Mouse (Mus musculus) left cerebral cortex, postnatal 10 days (tissue): ENCODE results near the gene Trhr2. TPM values are rescaled to one million over a fixed set of nuclear protein-coding genes. Genes with fewer than 3 reads are reported as not detected.
A peak's percentile ranks its signal among the peaks of the same experiment; 100 is the strongest.
"Not testable (repeated sequence)": the region's sequence is repeated elsewhere in the genome, so short reads cannot be mapped to it uniquely, and the experiment has no call there.

Experiments
- DNase-seq, 2 experiments: peaks; one replicate each; pipeline ENCODE4 v3.0.0; 2021 to 2022; ENCODE audit warnings: low spot score in 2 of 2, mixed read lengths in 1 of 2; ENCODE audit errors: extremely low spot score in 1 of 2
- intact Hi-C: fragments of 180-260 bp; cut with DNase I; formaldehyde crosslinking; loops from one replicate; pipeline ENCODE4 v1.15.1; 2025
- total RNA-seq, 2 experiments: library from RNA; stranded (reverse); gene quantifications; 2 replicates each; pipeline ENCODE4 v1.2.3; 2021

Gene Trhr2
- total RNA-seq, 2 experiments from 2014 or later: 1.4 to 1.9 TPM

DNA sequence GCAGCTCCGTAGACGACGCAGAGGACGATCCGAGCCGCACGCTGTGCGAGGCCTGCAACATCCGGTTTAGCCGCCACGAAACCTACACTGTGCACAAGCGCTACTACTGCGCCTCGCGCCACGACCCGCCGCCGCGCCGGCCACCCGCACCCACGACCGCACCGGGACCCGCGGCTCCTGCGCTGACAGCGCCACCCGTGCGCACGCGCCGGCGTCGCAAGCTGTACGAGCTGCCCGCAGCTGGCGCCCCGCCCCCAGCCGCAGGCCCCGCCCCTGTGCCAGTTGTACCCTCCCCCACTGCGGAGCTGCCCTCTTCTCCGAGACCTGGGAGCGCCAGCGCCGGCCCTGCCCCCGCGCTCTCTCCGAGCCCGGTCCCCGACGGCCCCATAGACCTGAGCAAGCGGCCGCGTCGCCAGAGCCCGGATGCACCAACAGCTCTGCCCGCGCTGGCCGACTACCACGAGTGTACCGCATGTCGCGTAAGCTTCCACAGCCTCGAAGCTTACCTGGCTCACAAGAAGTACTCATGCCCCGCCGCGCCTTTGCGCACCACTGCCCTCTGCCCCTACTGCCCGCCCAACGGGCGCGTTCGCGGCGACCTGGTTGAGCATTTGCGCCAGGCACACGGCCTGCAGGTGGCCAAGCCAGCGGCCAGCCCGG, 24.2 kb downstream of the Trhr2 start:
- intact Hi-C loops: loop anchor here (5.0 kb wide), 1 partner anchor 36 kb away; no protein-coding TSS in a partner anchor

DNA sequence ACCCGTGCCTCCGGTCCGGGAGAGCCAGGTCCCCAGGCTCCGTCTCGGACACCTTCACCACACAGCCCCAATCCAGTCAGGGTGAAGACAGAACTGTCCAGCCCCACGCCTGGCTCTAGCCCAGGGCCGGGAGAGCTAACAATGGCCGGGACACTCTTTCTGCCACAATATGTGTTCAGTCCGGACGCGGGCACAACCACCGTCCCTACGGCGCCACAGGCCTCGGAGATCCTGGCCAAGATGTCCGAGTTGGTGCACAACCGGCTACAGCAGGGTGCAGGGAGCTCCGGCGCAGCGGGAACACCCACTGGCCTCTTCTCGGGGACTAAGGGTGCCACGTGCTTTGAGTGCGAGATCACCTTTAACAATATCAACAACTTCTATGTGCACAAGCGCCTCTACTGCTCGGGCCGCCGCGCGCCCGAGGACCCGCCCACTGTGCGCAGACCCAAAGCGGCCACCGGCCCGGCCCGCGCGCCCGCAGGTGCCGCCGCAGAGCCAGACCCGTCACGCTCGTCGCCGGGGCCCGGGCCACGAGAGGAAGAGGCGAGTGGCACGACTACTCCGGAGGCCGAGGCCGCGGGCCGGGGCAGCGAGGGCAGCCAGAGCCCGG, 24.8 kb downstream of the Trhr2 start:
- intact Hi-C loops: loop anchor here (5.0 kb wide), 1 partner anchor 37 kb away; no protein-coding TSS in a partner anchor
- no peak for DNase-seq

More for the DNA sequence above, 24.2 kb downstream of the Trhr2 start:
- DNase-seq: peak in 1 of 2 experiments; percentile 61

DNA sequence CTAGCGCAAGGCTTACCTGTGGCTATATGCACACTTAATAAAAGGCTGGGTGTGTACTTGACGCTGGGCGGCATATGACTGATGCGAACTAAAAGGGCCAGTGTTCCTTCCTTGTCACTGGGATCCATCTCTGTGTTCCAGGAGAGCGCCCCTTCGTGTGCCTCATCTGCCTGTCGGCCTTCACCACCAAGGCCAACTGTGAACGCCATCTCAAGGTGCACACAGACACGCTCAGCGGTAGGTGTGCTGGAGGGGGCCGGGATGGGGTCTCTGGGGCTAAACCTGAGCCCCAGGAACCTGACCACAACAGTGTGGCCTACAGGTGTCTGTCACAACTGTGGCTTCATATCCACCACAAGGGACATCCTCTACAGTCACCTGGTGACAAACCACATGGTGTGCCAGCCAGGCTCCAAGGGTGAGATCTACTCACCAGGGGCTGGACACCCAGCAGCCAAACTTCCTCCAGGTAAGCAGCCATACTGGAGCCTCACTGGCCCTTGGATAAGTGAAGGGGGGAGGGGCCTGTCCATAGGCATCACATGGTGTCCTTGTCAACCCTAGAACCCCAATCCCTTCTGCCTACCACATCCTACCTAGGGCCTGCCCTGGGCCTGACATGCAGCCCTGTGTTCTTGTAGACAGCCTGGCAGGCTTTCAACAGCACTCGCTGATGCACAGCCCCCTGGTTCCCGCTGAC, 25.6 kb downstream of the Trhr2 start:
- no peak for DNase-seq
- intact Hi-C loops: loop anchor here (5.0 kb wide), 2 partner anchors 37 to 353 kb away; no protein-coding TSS in a partner anchor

DNA sequence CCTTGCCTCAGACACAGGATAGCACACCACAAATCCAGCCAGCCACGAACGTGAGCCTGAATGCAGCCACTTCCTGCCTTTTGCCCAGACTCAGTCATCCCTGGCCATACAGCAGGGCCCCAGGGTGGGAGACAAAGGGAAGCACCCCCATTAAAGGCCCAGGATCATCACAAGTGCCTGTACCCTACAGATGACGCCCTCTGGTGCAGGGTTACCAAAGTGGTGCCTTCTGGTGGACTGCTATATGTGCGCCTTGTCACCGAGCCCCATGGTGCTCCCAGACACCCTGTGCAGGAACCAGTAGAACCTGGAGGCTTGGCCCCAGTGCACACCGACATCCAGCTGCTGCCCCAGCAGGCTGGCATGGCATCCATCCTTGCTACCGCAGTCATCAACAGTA, 27.0 kb downstream of the Trhr2 start:
- DNase-seq: no peak
- intact Hi-C loops: loop anchor here (1.0 to 5.0 kb wide), 2 partner anchors 60 to 351 kb away; no protein-coding TSS in a partner anchor

DNA sequence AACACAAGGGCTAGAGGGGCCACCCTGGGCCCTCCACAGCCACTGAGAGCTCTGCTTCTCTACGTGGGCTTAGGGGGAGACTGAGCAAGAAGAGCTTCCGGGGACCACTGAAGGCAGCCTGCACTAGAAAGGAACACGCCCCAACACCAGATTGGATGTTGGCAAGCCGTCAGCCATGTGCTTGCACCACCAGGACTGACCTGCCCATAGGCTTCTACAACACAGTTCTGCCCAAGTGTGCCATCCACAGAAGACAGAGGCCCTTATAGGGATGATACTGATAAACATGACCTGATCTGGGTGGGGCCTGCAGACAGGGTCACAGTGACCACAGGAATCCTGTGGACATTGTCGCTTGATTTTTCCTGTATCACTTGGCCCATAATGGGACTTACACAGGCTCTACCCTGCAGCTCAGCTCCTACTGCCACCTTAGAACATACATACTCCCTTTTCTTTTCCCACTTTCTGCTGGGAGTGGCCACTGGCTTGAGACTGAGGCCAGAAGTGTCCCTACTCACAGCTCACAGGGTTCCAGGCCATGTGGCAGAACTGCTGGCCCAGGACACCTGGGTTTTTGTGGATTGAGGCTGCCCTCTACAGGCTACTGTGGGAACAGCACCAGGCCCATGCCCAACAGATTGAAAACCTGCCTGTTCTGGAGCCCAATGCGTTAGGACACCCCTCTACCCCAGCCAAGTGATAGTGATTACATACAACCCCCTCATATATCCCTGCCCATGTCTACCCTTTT, 27.6 kb downstream of the Trhr2 start:
- intact Hi-C loops: loop anchor here (1.0 to 5.0 kb wide), 2 partner anchors 60 to 351 kb away; no protein-coding TSS in a partner anchor

DNA sequence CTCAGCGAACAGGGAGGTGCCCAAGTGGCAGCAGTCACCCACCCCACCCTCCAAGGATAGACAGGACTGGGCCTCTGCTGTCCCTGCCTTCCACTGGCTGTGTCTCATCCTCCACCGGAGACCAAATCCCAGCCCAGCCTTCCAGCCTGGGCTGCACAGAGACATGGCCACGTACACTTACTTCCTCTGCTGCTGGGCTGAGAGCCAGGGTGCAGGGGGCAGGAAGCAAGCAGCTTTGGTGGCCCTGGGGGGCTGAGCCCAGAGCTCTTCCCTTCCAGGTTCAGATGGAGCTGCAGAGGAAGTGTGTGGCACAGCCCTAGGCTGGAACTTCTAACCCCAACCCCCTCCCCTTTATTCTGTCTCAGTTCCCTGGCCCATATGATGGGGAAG, 29.4 kb downstream of the Trhr2 start:
- DNase-seq: peak in 1 of 2 experiments; percentile 89

More for the DNA sequence above, 27.6 kb downstream of the Trhr2 start:
- DNase-seq: peak; percentile 69 to 79

DNA sequence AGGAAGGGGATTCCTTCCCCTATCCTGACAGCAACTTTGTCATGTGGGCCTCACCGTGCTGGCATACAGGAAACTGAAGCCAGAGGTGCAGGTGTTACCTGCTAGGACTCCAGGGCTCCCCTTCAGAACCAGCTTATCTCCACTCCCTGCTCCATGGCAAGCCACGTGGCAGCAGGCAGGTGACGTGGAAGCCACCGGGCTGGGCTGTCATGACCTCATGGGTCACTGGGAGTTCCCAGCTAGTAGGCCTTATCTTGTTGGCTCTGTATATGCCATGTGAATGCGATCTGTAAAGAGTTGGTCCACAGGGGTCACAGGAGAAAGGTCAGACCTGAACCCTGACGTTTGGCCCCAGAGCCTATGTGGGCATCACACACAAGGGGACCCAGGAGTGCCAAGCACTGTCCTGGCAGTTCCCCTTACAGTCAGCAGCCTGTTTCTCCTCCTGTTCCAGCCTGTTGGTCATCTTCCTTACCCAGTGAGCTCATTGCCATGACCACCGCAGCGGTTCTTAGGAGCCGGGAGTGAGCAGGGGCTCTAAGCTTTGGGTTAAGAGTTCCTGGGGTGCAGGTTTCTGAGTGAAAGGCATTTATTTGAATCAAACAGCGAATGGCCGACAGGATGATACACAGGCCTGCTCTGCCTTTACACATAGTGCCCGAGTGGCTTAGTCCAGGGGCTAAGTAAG, 30.0 kb downstream of the Trhr2 start:
- DNase-seq: no peak
- intact Hi-C loops: loop anchor here (5.0 kb wide), 1 partner anchor 348 kb away; no protein-coding TSS in a partner anchor

More for the DNA sequence above, 29.4 kb downstream of the Trhr2 start:
- intact Hi-C loops: loop anchor here (5.0 kb wide), 1 partner anchor 349 kb away; no protein-coding TSS in a partner anchor

DNA sequence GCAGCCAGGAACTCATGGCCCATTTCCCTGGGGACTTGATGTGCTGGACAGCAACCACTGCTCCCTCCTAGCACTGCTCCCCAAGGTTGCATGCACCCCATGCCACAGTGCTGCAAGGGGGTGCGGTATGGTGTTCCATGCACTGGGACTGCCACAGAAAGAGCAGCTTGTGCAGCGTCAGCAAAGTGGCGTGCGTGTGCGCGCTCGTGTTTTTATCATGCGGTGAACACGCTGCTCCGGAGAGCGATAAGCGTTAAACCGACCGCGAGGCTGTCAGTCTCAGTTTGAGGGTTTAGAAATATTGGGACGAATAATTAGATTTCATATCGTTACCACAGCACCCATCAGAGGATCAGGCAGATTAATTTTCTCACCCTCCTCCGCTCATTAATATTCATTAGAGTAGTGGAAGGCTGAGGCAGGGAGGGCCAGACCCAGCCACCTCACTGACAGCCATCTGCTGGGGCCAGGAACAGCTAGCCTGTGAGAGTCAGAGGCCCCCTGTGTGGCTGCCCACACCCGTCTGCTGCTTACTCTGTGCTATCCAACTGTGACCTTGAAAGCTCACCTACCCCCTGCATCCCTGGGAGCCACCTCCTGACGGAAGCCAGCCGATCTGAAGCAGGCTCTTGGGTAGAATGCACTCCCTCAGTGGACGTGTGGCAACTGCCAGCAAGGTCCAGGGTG, 30.9 kb downstream of the Trhr2 start:
- no peak for DNase-seq
- intact Hi-C loops: loop anchor here (5.0 kb wide), 1 partner anchor 347 kb away; no protein-coding TSS in a partner anchor

DNA sequence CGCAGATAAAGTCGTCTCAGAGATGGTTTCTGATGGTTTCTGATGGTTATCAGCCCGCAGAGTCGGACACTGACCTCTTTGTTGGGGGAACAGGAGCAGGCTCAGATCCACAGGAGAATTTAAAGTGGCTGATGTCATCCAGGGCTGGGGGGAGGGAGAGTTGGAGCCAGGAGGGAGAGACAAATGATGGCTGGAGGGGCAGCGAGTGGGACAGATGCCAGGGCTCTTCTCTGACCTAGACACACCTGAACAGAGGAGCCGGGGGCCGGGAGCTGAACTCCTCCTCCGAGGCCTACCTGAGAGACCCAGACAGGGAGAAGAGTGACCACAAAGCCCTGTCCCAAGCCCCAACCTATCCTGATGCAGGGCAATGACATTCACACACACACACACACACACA, 31.5 kb downstream of the Trhr2 start:
- intact Hi-C loops: no loop called here
- DNase-seq: no peak

DNA sequence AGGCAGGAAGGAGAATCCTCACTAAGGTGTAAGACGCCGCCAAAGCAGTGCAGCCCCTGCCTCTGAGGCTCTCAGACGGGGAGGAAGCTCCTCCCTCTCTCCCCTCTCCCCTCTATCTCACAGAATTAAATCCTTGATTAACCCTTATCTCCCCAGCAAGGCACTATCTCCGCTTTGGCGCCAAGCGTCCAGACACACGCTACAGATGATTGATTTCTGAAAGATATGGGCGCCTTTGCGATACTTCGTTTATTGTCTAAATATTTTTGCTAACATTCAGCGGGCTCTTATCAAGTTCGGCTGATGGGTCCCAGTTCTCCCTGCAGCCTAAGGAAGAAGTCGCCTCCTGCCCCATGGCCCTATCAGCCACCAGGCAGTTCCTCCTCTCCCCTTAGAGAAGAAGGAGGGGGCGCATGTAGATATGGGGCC, 34.4 kb downstream of the Trhr2 start:
- intact Hi-C loops: no loop called here
- no peak for DNase-seq

DNA sequence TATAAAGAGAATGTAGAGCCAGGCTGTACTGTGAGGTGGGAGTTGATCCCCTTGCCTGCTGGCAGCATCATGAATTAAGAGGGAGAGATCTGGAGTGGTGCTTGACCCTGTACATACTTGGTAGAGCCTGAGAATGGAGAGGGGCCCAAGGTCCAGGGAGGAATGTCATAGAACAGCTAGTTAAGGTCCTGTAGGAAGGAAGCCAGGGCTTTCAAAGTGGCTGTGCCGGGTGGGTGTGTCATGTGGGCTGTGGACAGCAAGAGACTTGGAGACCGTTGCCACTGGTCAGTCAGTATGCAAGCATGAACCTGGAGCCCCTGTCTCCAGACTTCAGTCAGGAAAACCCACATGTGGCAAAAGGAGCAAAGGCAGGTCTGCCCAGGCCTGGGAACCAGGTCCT, 35.4 kb downstream of the Trhr2 start:
- no peak for DNase-seq
- intact Hi-C loops: no loop called here

DNA sequence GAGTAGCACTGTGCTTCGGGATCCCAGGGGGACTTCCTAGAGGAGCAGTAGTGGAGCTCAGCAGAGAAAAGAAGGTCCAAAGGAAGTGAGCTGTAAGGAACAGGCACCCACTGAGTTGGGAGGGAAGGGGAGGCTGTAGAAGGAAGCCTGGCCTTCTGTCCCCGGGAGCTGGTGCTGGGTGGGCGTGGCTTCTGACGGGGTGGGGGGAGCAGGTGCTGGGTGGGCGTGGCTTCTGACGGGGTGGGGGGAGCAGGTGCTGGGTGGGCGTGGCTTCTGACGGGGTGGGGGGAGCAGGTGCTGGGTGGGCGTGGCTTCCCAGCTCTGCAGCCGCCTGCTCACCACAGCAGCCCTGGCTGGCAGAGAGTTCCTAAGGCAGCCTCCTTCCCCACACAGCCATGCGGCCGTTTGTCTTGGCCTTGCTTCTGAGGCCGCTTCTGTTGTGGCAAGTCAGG, 36.6 kb downstream of the Trhr2 start:
- DNase-seq: peak in 1 of 2 experiments; percentile 76
- intact Hi-C loops: not testable (repeated sequence)

DNA sequence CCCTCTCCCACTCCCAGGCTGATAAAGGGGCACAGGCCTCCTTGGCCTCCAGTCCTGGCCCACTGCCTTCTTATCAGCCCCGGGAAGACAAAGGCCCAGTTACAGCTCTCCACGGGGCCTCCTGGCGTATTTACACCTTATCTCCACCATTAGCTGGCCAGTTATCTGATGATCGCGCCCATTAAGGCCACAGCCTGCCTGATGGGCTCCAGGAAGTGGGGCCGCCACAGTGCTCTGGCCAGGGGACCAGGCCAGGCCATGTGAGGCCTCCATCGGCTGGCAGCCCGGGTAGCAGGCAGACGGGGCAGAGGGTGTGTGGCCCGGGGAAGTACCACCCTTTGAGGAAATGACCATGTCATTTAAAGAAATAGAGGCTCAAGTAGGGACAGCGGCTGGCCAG, 37.8 kb downstream of the Trhr2 start:
- intact Hi-C loops: no loop called here

DNA sequence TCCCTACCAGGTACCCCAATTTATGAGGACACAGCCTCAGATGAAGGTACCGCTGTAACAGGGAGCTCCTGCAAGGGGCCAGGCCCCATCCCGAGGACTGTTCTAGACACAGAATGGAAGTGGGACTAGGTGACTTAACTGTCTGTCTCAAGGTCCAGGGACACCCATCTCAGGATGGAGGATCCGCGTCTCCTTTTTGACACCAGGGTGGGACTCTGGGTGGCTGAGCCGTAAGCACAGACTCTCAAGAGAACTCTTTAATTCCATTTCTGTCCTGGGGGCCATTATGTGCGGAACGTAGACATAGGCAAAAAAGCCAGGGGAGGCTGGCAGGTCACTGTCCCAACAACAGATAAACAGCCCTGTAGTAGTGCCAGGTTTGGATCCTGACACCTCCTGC, 38.4 kb downstream of the Trhr2 start:
- DNase-seq: no peak
- intact Hi-C loops: no loop called here

More for the DNA sequence above, 37.8 kb downstream of the Trhr2 start:
- no peak for DNase-seq

DNA sequence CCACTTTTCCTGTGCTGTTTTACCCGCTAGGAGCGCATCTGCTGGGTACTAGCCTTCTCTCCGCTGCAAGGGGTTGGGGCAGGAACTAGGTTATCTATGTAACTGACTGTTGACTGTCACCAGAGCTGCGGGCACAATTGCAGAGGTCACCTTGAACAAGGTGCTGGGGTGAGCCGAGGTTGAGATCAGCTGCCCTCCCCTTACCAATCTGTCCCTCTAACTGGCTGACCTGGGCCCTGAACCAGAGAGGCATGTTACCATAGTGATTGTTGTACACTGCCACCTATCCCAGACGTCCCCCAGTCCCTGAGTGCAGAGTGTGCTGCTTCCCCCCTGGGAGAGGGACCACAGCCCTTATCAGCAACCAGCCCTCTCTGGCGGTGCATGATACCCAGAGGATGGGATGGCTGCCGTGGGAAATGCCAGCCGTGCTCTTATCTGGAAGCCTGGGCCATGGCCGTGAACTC, 39.1 kb downstream of the Trhr2 start:
- intact Hi-C loops: no loop called here
- no peak for DNase-seq

DNA sequence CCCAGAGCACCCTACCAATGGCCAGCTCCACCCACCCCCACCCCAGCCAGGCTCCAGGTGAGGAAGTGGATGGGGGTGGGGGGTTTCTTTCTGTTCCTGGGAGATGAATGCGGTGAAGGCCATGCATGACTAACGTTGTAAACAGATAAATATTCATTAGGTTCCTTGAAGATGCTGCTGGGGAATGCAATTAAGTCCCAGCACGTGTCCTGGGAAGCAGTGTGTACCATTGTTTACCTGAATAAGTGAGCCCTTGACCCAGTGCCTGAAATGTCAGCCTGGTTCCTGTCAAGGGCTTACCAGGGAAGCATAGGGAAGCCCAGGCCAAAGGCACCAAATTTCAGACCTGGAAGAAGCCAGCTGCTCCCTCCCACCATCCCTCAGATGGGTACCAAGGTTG, 40.0 kb downstream of the Trhr2 start:
- DNase-seq: no peak
- intact Hi-C loops: no loop called here

DNA sequence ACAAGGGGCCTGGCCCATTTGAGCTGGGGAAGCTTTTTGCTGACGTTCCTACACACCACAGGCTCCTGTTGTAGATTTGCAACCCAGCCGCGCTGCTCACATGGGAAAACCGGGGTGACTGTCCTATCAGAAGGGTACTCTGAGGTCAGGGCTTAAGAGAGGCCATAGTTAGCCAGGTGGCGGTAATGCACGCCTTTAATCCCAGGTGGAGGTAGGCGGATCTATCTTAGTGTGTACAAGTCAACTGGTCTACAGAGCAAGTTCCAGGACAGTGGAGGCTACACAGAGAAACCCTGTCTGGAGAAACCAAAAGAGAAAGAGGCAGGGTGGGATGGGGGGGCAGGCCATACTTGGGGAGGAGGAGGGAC, 40.9 kb downstream of the Trhr2 start:
- intact Hi-C loops: no loop called here
- DNase-seq: no peak
